Mouse (Mus musculus) C2C12 (cell line): Measurements from ENCODE around the gene Rnf157. TPM values are rescaled to one million over a fixed set of nuclear protein-coding genes. Genes with fewer than 3 reads are reported as not detected.

ENCODE experiments used
- H3K27me3 ChIP-seq: one replicate; pipeline ENCODE4 v1.6.1; 2011; ENCODE audit not compliant: control insufficient read depth, insufficient read depth, insufficient read length
- H3K36me3 ChIP-seq: one replicate; pipeline ENCODE4 v1.6.1; 2011; ENCODE audit not compliant: control insufficient read depth, insufficient read depth
- H3K4me3 ChIP-seq: one replicate; pipeline ENCODE4 v1.5.1; 2011; ENCODE audit warnings: mild to moderate bottlenecking, control low read depth; ENCODE audit not compliant: poor library complexity, insufficient read depth, severe bottlenecking
- H3K79me2 ChIP-seq: one replicate; pipeline ENCODE4 v1.6.1; 2011; ENCODE audit not compliant: control insufficient read depth, insufficient read depth
- H3K79me3 ChIP-seq: one replicate; pipeline ENCODE4 v1.6.1; 2011; ENCODE audit warnings: low read depth, control low read depth
- H3ac ChIP-seq: one replicate; pipeline ENCODE3; 2011; ENCODE audit warnings: low read depth; ENCODE audit not compliant: control insufficient read depth, insufficient read length
- CEBPB ChIP-seq: IDR thresholded peaks from one replicate; pipeline ENCODE4 v1.6.1; 2011; ENCODE audit warnings: low read depth, mild to moderate bottlenecking, control low read depth, moderate library complexity
- CTCF ChIP-seq: IDR thresholded peaks from one replicate; pipeline ENCODE4 v1.5.1; 2011; ENCODE audit not compliant: control insufficient read depth, insufficient read depth, insufficient read length
- FOSL1 ChIP-seq: IDR thresholded peaks from one replicate; pipeline ENCODE4 v1.8.0; 2011; ENCODE audit warnings: mild to moderate bottlenecking, low read length; ENCODE audit not compliant: poor library complexity, insufficient read depth, severe bottlenecking
- MAX ChIP-seq: IDR thresholded peaks from one replicate; pipeline ENCODE4 v1.6.1; 2011; ENCODE audit warnings: mild to moderate bottlenecking, control low read depth
- MYOD1 ChIP-seq: IDR thresholded peaks from one replicate; pipeline ENCODE4 v1.6.1; 2011; ENCODE audit warnings: low read depth; ENCODE audit not compliant: control insufficient read depth, insufficient read length
- MYOG ChIP-seq: IDR thresholded peaks from one replicate; pipeline ENCODE4 v1.6.1; 2011; ENCODE audit not compliant: control insufficient read depth, insufficient read length; ENCODE audit errors: extremely low read depth
- USF1 ChIP-seq: IDR thresholded peaks from one replicate; pipeline ENCODE4 v1.6.1; 2011; ENCODE audit warnings: low read depth, mild to moderate bottlenecking, control low read depth, moderate library complexity
- polyA plus RNA-seq: library from polyadenylated mRNA; unstranded; fragments of >200 nt; fragmentation: generic; extraction: Trizol; gene quantifications from one replicate; pipeline ENCODE4 v1.2.1, GENCODE M21; 2012; ENCODE audit warnings: missing spikeins

The Rnf157 gene
- polyA plus RNA-seq, 1 experiment: 13.2 TPM

DNA sequence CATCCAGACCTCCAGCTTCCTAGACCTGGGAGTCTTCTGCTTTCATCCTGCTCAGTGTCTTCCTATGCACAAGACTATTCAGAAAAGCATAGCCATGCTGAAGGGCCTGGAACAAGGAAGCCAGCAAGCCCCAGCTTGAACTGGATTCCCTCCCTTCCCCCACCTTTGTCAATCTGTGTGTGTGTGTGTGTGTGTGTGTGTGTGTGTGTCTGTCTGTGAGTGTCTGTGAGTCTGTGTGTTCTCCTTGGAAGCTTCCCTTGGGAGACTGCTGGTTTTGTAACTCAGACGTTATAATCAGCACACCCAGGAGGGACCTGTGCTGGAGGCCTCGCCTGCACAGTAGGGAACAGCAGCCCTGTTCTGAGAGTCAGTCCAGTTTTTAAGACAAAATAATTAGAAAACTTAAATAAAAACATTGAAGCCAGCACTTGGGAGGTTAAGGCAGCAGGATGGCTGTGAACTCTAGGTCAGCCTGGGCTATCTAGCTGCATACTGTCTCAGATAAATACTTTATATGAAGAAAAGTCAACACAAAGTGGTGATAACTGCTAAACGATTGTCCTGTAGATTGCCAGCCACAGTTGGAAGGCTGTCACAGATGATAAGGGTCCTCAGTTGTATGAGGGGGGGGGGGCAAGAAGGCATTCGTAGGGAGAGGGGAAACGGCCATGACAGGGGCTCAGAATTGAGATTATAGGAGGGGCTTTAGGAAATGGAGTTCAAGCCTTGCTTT is 23.3 kb upstream of the Rnf157 start:
- H3K36me3 ChIP-seq: peaks cover 20% of the 10 kb centered on the region
- peaks cover 24% of the 10 kb centered on the region for H3K79me2 ChIP-seq
- H3ac ChIP-seq: no peak overlapping the region
- no peak for TF ChIP-seq MAX
- TF ChIP-seq MYOD1: no peak
- no peak for TF ChIP-seq MYOG
- no peak for TF ChIP-seq CTCF
- no peak for TF ChIP-seq CEBPB
- no peak for TF ChIP-seq FOSL1
- no peak for TF ChIP-seq USF1
- H3K79me3 ChIP-seq: peaks cover 2% of the 10 kb centered on the region
- H3K27me3 ChIP-seq: no peaks in the 10 kb centered on the region
- H3K4me3 ChIP-seq: no peak overlapping the region

DNA sequence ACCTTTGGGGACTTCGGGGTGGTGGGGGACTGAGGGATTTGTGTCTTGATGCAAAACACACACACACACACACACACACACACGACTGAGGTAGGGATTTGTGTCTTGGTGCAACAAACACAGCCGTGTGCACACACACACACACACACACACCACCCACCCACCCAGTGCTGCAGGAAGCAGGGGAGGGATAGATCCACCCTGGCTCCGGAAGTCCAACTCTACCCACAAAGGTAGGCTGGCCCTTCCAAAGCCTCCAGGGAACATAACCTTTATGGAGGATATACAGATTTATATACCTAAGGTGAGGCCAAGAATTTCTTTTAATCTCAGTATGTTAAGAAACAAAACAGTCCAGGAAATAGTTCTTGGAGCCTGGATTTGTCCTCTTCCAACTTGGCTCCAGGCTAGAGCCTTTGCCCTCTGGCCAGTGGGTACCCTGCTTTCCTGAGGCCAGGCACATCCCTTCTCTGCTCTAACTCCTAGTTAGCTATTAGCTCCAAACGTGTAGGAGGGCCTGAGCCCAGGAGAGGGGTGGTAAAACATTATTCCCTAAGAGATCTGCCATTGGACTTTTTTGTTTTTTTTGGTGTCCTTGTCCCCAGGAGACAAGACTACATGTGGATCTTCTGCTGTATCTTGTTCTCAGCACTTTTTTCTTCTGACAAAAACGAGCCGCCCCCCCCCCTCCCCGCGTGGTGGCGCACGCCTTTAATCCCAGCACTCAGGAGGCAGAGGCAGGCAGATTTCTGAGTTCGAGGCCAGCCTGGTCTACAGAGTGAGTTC is 22.3 kb upstream of the Rnf157 start:
- TF ChIP-seq MYOD1 (no peak), FOSL1 (no peak), CEBPB (no peak)
- H3K36me3 ChIP-seq: peaks cover 20% of the 10 kb centered on the region
- H3K4me3 ChIP-seq: peak overlapping the region; percentile 74
- no peaks in the 10 kb centered on the region for H3K27me3 ChIP-seq
- H3K79me2 ChIP-seq: peaks cover 24% of the 10 kb centered on the region
- peaks cover 2% of the 10 kb centered on the region for H3K79me3 ChIP-seq
- H3ac ChIP-seq: peak overlapping the region; percentile 64

GRCm38 (mm10) chr11:116434287-116434966 is 21.6 kb upstream of the Rnf157 start:
- peaks cover 24% of the 10 kb centered on the region for H3K79me2 ChIP-seq
- H3K36me3 ChIP-seq: peaks cover 20% of the 10 kb centered on the region
- H3K79me3 ChIP-seq: peaks cover 2% of the 10 kb centered on the region
- H3K4me3 ChIP-seq: peak overlapping the region; percentile 74
- H3K27me3 ChIP-seq: no peaks in the 10 kb centered on the region
- H3ac ChIP-seq: peak overlapping the region; percentile 62
- TF ChIP-seq CEBPB: no peak
- TF ChIP-seq MAX: peak; percentile 75
- no peak for TF ChIP-seq CTCF
- no peak for TF ChIP-seq FOSL1
- TF ChIP-seq MYOD1: no peak
- no peak for TF ChIP-seq USF1

- peak within 1 kb of the TSS; percentile 74 for H3K4me3 ChIP-seq
- peaks cover 2% of the 10 kb centered on the region for H3K79me3 ChIP-seq
- no peaks in the 10 kb centered on the region for H3K27me3 ChIP-seq
- TF ChIP-seq USF1: no peak
- no peak for TF ChIP-seq MYOG
- TF ChIP-seq CEBPB: peak; percentile 61
- no peak for TF ChIP-seq FOSL1
- TF ChIP-seq MYOD1: no peak
- TF ChIP-seq MAX: peak; percentile 72
- no peak for TF ChIP-seq CTCF
- peak within 1 kb of the TSS; percentile 62 for H3ac ChIP-seq
- H3K79me2 ChIP-seq: peaks cover 24% of the 10 kb centered on the region
- peaks cover 15% of the 10 kb centered on the region for H3K36me3 ChIP-seq
These were observed 20.8 kb upstream of the Rnf157 start, which contains the start of gene Ubald2 for GRCm38 (mm10) chr11:116433356-116434286. Gene Ubald2, plus strand, starts transcription at chr11:116434094.

GRCm38 (mm10) chr11:116432593-116433355 is 19.9 kb upstream of the Rnf157 start:
- peaks cover 15% of the 10 kb centered on the region for H3K36me3 ChIP-seq
- peak overlapping the region; percentile 11 for H3K4me3 ChIP-seq
- peak overlapping the region; percentile 18 for H3ac ChIP-seq
- no peaks in the 10 kb centered on the region for H3K27me3 ChIP-seq
- H3K79me2 ChIP-seq: peaks cover 24% of the 10 kb centered on the region
- TF ChIP-seq MYOG (no peak), MYOD1 (no peak), CEBPB (no peak), CTCF (no peak), USF1 (no peak), FOSL1 (no peak), MAX (no peak)
- peaks cover 2% of the 10 kb centered on the region for H3K79me3 ChIP-seq
